Mouse (Mus musculus) ovary, postnatal 14 days (tissue): ENCODE measurements around the gene Furin.

Experiments used
- DNase-seq: peaks from one replicate; pipeline ENCODE4 v3.0.0; 2022; ENCODE audit warnings: low spot score

Furin gene

GRCm38 (mm10) chr7:80405188-80405695 is at the start of gene Furin:
Furin (minus strand) TSS chr7:80405436.
- no peak for DNase-seq

GRCm38 (mm10) chr7:80454786-80455185 is 49.5 kb upstream of the Furin start:
- DNase-seq: no peak

DNA sequence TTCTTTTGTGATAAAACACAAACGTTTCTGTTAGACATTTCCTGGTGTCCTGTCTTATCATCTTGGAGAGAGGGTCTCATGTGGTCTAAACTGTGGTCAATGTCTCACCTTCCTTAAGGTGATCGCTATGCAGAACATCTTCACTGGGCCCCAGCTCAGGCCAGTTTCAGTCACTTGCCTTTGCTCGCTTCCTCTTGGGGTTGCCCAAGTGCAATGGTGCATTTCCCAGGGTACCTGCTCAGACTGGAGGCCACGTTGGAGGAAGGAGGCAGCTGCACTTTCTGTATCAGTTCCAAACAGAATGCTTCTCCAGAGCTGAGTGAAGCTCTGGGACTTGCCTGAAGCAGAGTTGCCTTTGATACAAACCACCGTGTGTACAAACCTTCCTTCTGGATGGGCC is 48.8 kb upstream of the Furin start:
- no peak for DNase-seq

DNA sequence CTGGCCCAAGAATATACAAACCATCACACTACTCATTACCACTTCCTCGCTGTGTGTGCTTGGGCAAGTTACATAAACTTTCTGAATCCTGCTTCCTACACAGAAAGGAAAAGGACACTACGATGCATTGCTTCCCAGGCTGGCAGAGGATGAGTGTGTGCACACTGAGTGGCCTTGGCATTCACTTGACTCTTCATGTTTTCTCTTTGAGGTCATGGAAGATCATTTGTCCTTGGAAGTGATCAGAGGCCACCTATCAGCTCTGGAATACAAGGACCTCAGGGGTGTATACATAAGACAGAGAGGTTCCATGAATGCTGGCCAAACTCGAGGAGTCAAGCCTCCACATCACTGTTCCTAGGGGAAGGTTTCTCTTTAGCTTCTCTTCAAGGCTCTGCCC is 47.9 kb upstream of the Furin start:
- DNase-seq: no peak

GRCm38 (mm10) chr7:80452241-80452640 is 47.0 kb upstream of the Furin start:
- DNase-seq: no peak

GRCm38 (mm10) chr7:80451550-80452232 is 46.5 kb upstream of the Furin start:
- no peak for DNase-seq

DNA sequence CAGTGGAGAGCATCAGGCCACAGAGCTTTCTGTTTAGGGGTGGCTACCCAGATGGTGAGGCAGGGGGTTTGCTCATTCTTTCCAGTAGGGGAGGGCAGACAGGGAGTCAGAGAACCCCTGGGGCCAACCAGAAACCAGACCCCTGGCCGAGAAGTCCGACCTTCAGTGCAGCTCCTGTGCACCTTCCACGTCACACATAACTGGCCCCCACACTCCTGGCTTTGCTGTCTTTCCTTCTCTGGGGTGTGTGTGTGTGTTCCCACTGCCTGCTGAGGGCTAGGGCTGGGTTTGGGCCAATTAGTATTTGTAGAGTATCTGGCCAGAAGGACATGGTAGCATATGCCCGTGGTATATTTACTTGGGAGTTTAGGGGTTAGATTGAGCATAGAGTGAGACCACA is 45.1 kb upstream of the Furin start:
- DNase-seq: no peak

GRCm38 (mm10) chr7:80449620-80450091 is 44.4 kb upstream of the Furin start:
- DNase-seq: no peak

DNA sequence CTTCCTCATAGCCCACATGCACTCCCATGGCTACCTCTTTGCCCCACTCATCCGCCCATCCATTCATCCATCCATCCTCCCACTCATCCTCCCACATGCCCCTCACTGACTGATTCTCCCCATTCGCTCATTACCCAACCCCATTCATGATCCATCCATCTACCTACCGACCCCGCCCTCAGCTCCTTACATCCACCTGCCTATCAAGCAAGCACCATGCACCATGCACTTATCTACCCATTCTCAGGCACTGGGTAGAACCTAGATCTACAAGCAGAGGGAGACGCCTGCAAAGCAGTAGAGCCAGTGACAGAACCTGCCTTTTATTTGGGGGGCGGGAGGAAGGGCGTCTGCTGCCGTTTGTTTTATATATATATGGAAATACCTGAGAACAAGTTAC is 42.1 kb upstream of the Furin start:
- DNase-seq: no peak

GRCm38 (mm10) chr7:80446221-80446878 is 41.1 kb upstream of the Furin start:
- no peak for DNase-seq

DNA sequence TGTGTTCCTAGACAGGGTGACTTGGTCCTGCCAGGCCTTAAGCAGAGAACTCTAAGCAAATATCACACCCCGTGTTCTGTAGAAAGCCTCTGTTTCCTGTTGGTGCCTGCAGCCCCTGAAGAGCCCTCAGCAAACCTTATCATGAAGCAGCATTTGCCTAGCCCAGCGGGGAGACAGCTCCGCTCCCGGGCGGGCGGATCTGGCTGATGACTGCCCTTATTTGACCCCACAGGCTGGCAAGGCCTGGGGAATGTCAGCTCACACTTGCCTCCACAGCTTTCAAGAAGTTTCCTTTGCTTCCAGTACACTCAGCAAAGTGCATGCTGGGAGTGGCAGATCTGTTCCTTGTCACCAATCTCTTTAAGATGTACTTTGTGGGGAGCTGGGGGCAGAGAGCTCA is 40.3 kb upstream of the Furin start:
- no peak for DNase-seq

- DNase-seq: no peak
Measured at GRCm38 (mm10) chr7:80444401-80445249, 39.4 kb upstream of the Furin start.

DNA sequence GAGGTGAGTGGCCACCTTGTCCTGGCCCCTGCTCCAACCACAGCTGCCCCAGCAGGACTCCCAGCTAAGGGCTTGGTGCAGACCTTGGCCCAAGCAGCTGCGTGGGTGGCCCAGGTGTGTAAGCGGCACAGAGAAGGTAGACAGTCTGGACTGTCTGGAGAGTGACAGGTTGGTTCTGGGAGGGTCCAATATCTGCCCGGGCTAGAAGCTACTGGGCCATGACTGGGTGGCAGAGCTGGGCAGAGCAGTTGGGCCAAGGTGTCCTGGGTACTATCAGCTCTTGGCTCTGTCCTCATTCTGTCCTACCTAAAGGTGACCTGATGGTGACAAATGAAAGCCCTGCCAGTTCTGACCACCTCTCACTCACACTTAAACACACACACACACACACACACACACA is 37.9 kb upstream of the Furin start:
- no peak for DNase-seq

GRCm38 (mm10) chr7:80441986-80442904 is 37.0 kb upstream of the Furin start:
- no peak for DNase-seq

GRCm38 (mm10) chr7:80440685-80441084 is 35.4 kb upstream of the Furin start:
- no peak for DNase-seq

GRCm38 (mm10) chr7:80439789-80440488 is 34.7 kb upstream of the Furin start:
- no peak for DNase-seq

DNA sequence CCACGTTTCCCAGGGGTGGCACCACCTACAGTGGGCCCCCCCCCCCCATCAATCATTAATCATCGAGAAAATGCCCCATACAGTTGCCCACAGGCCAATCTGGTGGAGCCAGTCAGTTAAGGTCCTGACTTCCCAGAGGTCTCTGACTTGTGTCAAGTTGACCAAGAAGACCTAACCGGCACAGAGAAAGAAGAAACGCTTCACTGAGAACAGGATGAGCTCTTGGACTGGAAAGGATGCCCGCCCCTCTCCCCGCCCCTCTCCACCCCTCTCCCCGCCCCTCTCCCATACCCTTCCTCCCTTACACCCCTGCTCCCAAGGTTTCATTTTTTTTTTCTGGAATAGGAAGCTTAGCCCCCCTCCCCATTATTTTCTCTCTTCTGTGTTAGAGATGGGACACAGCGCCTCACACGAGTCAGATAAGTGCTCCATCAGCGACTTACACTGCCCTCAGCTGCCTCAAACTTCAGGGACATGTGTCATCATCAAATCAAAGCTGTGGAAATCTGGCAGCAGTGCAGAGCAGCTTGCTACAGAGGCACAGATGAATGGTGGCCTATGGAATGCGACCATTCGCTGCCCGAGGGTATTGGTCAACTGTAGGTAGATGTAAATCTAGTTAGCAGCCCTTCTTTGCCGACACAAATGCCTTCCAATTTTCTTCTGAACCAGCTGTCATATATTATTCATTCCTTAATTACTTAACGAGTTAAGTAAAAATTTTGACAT is 34.0 kb upstream of the Furin start:
- no peak for DNase-seq

GRCm38 (mm10) chr7:80436571-80436970 is 31.3 kb upstream of the Furin start:
- DNase-seq: no peak

- no peak for DNase-seq
Measured at GRCm38 (mm10) chr7:80435594-80435993, 30.4 kb upstream of the Furin start.

GRCm38 (mm10) chr7:80429661-80430060 is 24.4 kb upstream of the Furin start:
- no peak for DNase-seq
